Mouse (Mus musculus): ENCODE measurements at regions not wholly inside any gene's neighbourhood (a gene's known extent, or its start where the extent isn't known, plus 50 kb on each side); places are given as distances from the start of the nearest gene placed in this dataset.

- no peak for DNase-seq (ENCODE audit: low read depth, low spot score)
Observed at GRCm38 (mm10) chr13:71874986-71875385, 88.5 kb downstream of the Irx1 start.

DNA sequence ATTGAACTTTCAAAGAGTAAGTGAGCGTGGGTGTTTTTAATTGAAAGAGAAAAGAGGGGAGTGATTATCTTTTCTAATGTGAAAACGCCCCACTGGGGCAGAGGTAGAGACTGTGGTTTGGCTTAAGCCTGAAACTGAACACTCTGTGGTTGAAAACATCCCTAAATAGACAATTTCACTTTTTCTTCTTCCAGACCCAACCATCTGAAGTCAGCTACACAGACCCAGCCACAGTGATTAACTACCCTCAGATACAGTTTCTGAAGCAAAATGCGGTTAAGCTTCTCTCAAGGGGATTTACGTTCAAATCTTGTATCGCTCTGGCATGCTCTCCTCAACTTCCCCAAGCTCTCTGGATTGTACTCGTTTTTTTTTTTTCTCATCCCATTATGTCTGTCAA is 94.8 kb downstream of the Irx1 start:
- DNase-seq (ENCODE audit: low read depth, low spot score) = no peak

- no peak for DNase-seq (ENCODE audit: low read depth, low spot score)
Observed at GRCm38 (mm10) chr13:71853426-71854025, 110.0 kb downstream of the Irx1 start.

- no peak for DNase-seq (ENCODE audit: low read depth, low spot score)
Observed at GRCm38 (mm10) chr13:71804032-71804958, 159.2 kb downstream of the Irx1 start.

DNA sequence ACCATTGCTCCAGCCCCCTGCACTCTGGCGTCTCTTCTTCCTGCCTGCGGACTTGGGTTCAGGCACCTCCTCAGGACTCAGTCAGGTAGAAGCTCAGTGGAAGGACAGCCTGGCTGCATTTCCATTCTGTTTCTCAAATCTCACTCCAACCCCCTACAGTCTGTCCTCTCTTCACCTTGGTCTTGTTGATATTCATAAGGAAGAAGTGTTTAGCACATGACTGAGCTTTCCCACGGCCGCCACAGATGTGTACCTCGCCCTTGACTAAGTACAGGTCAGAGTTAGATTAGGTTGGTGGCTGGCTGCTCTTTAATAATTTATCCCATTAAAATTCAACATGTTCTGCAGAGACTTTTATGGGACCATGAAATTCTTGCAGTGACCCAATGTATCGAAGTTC is 165.2 kb downstream of the Irx1 start:
- DNase-seq (ENCODE audit: low read depth, low spot score) = no peak

GRCm38 (mm10) chr13:71784740-71785139 is 178.8 kb downstream of the Irx1 start:
- no peak for DNase-seq (ENCODE audit: low read depth, low spot score)

DNA sequence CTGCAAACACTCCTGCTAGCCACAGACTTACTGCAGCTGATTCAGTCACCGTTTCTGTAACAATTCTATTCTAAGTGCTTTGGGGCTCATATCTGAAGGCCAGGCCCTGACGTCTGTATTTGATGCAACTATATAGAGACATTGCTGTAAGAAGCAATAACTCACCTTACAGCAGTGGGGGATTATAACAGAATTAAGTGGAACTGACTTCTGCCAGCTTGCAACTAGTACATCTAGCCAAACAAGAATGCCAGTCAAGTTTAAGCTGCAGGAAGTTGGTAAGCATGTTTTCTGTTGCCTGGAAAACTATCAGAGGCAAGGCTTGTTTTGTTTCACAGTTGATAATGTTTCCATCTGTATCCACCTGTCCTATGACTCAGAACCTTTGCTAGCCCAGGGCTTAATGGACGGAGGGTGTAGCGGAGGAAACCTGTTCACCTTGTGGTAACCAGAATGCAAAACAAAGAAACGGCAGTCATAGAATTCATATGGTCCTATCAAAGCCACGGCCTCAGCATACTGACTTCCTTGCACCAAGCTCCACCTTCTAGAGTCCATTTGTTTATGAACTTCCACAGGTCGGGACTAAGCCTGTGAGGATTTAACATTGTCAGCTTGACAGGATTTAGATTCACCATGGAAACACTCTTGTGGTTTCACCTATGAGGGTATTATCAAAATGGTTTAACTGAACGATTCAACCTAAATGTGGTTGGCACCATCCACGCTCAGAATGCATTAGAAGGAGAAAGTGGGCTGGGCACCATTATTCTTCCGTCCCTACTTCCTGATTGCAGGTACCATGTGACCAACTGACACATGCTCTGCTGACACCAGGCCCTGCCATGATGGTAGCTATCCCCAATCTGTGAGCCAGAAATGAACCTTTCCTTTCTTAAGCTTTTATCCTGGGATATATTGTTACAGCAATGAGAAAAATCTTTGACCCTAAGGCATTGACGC is 216.2 kb downstream of the Irx1 start:
- DNase-seq (ENCODE audit: low read depth, low spot score) = no peak

GRCm38 (mm10) chr13:71746534-71746933 is 217.0 kb downstream of the Irx1 start:
- DNase-seq (ENCODE audit: low read depth, low spot score) = no peak

DNA sequence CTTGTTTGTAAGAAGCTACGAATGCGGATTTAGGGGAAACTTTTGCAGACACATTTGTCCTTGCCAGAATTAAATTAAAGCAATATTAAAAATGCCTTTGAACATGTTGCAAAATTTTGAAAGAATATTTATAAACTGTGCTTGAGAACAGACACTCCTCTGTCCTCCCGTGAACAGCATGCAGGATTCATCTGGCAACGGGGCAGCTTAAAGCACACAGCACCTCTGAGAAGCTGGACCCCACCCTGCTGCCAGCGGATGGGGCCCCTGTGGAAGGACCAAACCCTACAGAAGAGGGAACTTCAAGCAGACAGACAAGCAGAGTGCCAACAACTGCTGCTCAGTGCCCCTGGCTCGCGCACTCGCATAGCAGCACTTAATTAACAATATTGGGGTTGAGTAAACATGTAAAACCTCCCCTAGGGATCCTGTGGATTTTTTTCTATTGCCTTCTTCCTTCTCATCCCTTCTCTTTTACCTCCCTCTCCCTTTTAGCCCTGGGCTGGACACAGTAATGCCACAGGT is 226.6 kb downstream of the Irx1 start:
- DNase-seq (ENCODE audit: low read depth, low spot score) = no peak

GRCm38 (mm10) chr13:71734261-71734660 is 229.3 kb downstream of the Irx1 start:
- no peak for DNase-seq (ENCODE audit: low read depth, low spot score)

DNA sequence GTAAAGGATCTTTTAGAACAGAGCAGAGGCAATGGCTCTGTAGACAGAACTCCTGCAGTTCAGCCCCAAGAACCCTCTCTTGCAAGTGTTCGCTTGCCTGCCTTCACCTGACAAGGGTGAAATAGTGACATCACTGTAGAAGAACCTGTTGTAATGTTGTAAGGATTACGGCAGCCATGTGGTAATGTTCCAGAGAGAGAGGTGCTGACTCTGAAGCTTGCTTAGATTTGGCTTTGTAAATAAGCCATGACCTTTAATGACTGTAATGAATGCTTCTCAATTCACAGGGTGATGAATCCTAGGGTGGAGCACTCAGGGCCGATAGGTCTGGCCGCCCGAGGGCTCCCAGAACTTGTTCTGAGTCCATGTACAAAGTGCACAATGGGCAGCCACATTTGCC is 230.2 kb downstream of the Irx1 start:
- DNase-seq (ENCODE audit: low read depth, low spot score) = no peak

GRCm38 (mm10) chr13:71732903-71733302 is 230.6 kb downstream of the Irx1 start:
- no peak for DNase-seq (ENCODE audit: low read depth, low spot score)

DNA sequence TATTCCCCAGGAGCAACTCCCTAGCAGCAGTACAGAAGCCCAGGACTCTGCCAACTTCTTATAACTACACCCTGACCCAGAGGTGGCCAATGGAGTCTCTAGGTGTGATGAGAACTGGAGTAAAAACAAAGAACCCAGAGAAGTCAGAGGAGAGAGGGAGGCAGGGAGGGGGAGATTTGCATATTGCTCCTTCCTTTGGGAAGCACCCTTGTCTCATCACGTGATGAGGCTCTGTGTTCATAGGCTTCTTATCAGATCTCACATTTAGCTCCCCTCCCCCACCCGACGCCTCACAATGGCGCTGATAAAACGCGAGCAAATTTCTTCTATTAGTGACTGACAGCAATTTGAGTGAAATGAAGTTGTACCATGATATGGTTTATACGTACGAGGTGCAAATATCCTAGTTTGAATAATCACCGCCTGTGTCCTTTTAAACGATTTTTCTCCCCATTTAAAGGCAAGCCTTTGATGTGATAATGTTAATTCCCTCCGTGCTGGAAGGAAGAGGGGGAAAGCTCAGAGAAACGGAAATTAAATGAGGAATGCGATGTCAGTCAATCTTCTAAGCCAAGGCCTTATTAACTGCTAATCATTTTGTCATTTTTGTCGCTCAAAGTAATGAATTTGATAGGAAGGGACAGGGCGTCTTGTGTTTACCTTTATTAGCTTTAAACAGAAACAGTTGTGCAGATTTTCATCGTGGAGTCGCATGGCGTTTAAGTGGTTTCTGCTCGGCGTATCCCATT is 273.3 kb downstream of the Irx1 start:
- DNase-seq (ENCODE audit: low read depth, low spot score) = no peak

- DNase-seq (ENCODE audit: low read depth, low spot score) = no peak
Observed at GRCm38 (mm10) chr13:71689187-71689586, 274.3 kb downstream of the Irx1 start.

GRCm38 (mm10) chr13:71676081-71676624 is 287.4 kb downstream of the Irx1 start:
- DNase-seq (ENCODE audit: low read depth, low spot score) = no peak

GRCm38 (mm10) chr13:71669956-71670739 is 293.4 kb downstream of the Irx1 start:
- DNase-seq (ENCODE audit: low read depth, low spot score) = no peak

DNA sequence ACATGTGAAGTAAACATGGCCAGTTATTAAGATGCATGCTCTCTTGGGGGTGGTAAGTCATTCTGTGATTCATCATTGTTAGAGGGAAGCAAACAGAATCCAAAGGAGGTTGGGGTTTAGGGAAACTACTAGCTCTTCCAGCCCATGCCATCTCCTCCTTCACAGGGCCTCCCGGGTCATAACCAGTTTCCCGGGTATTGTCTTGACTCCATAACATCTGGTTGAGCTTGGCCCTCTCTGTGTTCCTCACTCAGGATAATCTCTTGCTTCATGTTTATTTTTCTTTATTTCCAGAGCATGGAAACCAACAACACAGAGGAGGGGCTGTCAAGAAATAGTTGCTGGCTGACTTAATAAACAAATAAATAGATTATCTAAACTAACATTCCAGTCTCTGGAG is 295.3 kb downstream of the Irx1 start:
- DNase-seq (ENCODE audit: low read depth, low spot score) = no peak

DNA sequence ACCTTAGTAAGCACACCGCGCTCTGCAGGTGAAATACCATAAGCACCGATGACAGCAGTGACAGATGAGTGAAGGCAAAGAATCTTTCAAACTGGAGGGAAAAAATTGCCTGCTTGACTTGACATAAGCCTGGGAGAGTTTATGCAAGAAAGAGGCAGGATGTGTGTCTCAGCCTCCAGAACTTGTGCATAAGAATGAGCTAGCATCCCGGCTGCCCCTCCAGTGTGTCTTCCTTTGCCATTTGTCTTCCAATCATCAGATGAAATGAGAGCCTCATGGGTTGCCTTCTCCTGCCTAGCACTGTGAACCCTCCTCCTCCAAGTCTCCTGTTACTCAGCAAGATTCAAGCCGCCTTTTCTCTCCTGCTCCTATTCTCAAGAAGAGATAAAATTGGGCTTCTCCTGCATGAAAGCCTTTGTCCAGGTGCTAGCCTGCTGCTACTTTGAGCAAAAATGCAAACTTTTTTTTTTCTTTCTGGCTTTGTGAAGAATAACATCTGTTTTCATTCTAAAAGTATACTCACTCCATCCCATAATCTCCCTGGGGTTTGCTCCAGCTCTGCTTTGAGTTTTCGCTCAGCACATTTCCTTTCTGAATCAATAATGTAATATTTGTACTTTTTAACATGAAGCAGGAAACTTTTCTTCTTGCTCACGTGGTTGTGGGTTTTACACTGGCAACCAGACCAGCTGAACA is 298.2 kb downstream of the Irx1 start:
- DNase-seq (ENCODE audit: low read depth, low spot score) = no peak

DNA sequence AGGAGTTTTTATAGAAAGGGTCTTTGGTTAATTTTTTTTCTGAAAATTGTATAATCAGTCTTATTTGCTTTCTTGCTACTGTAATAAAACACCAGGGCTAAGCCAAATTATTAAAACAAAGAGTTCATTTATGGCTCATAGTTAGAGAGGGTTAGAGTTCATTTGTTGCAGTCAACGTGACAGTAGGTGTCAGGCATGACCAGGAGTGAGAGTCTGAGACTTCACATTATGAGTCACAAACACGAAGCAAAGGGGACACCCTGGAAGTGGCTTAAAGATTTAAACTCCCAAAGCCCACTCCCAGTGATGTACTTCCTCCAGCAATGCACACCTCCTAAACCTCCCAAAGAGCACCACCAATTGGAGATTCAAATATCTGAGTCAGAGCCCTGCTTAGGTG is 305.6 kb downstream of the Irx1 start:
- DNase-seq (ENCODE audit: low read depth, low spot score) = no peak
